Mouse (Mus musculus): ENCODE data around the gene Apbb2. TPM values are rescaled to one million over a fixed set of nuclear protein-coding genes. Genes with fewer than 3 reads are reported as not detected.

Apbb2 gene
- polyA plus RNA-seq, 1 experiment = 1.2 TPM

GRCm38 (mm10) chr5:66298856-66299255 lies 319.7 kb downstream of the Apbb2 start:
- no peak overlapping the region for H3K4me3 ChIP-seq (ENCODE audit: control insufficient read depth, low read depth, low read length)
- TF ChIP-seq POLR2A (IDR thresholded peaks at IDR 0.05; ENCODE audit: control insufficient read depth, low read depth, low read length) (no peak), CTCF (IDR thresholded peaks at IDR 0.05; ENCODE audit: control insufficient read depth, insufficient read depth, insufficient replicate concordance, low read depth, low read length) (no peak)
- H3K4me1 ChIP-seq (ENCODE audit: control insufficient read depth, insufficient read depth, low read length) = no peaks in the 10 kb centered on the region
- no peaks in the 10 kb centered on the region for H3K36me3 ChIP-seq (ENCODE audit: control insufficient read depth, insufficient read depth, low read length)
- no peak overlapping the region for H3K27ac ChIP-seq (ENCODE audit: control insufficient read depth, insufficient read depth, low read depth, low read length)
- no peaks in the 10 kb centered on the region for H3K27me3 ChIP-seq (ENCODE audit: control insufficient read depth, insufficient read depth, low read length)

- no peak overlapping the region for H3K4me3 ChIP-seq (ENCODE audit: control insufficient read depth, low read depth, low read length)
- TF ChIP-seq POLR2A (IDR thresholded peaks at IDR 0.05; ENCODE audit: control insufficient read depth, low read depth, low read length) (no peak), CTCF (IDR thresholded peaks at IDR 0.05; ENCODE audit: control insufficient read depth, insufficient read depth, insufficient replicate concordance, low read depth, low read length) (no peak)
- H3K4me1 ChIP-seq (ENCODE audit: control insufficient read depth, insufficient read depth, low read length) = no peaks in the 10 kb centered on the region
- H3K27ac ChIP-seq (ENCODE audit: control insufficient read depth, insufficient read depth, low read depth, low read length) = no peak overlapping the region
- H3K27me3 ChIP-seq (ENCODE audit: control insufficient read depth, insufficient read depth, low read length) = no peaks in the 10 kb centered on the region
- H3K36me3 ChIP-seq (ENCODE audit: control insufficient read depth, insufficient read depth, low read length) = no peaks in the 10 kb centered on the region
These were observed 322.5 kb downstream of the Apbb2 start for GRCm38 (mm10) chr5:66296116-66296515.

- Histone ChIP-seq H3K27me3 (ENCODE audit: control insufficient read depth, insufficient read depth, low read length) (no peaks in the 10 kb centered on the region), H3K27ac (ENCODE audit: control insufficient read depth, insufficient read depth, low read depth, low read length) (no peak overlapping the region), H3K4me3 (ENCODE audit: control insufficient read depth, low read depth, low read length) (no peak overlapping the region), H3K36me3 (ENCODE audit: control insufficient read depth, insufficient read depth, low read length) (no peaks in the 10 kb centered on the region), H3K4me1 (ENCODE audit: control insufficient read depth, insufficient read depth, low read length) (no peaks in the 10 kb centered on the region)
- TF ChIP-seq CTCF (IDR thresholded peaks at IDR 0.05; ENCODE audit: control insufficient read depth, insufficient read depth, insufficient replicate concordance, low read depth, low read length) (no peak), POLR2A (IDR thresholded peaks at IDR 0.05; ENCODE audit: control insufficient read depth, low read depth, low read length) (no peak)
These were observed 323.6 kb downstream of the Apbb2 start for GRCm38 (mm10) chr5:66294952-66295351.

DNA sequence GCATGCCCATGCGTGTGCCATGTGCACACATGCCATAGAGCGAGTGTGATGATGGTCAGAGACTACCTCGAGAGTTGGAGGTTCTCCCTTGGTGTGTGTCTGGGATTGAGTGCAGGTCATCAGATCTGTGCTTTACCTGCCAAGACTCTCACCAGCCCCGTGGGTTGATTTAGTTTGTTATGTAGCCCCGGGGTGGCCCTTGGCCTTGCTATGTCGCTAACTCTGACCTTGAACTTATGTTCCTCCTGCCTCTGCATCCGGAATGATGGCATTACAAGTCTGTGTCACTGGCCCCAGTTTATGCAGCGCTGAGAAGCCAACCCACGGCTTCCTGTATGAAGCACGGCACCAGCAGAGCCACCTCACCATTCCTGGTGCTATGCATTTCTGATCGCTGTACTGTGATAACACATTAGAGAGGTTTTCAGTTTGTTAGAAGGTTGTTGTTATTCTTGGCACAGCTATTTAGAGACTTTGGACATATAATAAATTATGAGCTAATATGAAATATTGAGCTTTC lies 324.4 kb downstream of the Apbb2 start:
- Histone ChIP-seq H3K4me1 (ENCODE audit: control insufficient read depth, insufficient read depth, low read length) (no peaks in the 10 kb centered on the region), H3K27ac (ENCODE audit: control insufficient read depth, insufficient read depth, low read depth, low read length) (no peak overlapping the region), H3K27me3 (ENCODE audit: control insufficient read depth, insufficient read depth, low read length) (no peaks in the 10 kb centered on the region), H3K36me3 (ENCODE audit: control insufficient read depth, insufficient read depth, low read length) (no peaks in the 10 kb centered on the region), H3K4me3 (ENCODE audit: control insufficient read depth, low read depth, low read length) (no peak overlapping the region)
- TF ChIP-seq POLR2A (IDR thresholded peaks at IDR 0.05; ENCODE audit: control insufficient read depth, low read depth, low read length) (no peak), CTCF (IDR thresholded peaks at IDR 0.05; ENCODE audit: control insufficient read depth, insufficient read depth, insufficient replicate concordance, low read depth, low read length) (no peak)

DNA sequence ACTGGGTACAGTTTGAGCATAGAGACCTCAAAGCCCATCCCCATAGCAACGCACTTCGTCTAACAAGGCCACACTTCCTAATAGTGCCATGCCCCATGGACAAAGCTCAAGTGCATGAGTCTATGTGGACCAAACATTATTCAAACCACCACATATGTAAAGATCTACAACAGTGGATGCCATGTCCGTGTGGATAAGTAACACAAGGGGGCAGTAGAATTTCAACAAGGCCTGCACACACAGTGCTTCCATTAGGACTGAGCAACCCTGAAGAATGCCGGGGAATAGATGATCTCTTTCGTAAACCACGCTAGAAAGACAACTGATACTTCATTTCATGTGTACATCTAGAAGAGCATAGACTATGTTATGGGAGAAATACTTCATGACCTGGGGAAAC lies 337.8 kb downstream of the Apbb2 start:
- Histone ChIP-seq H3K27ac (ENCODE audit: control insufficient read depth, insufficient read depth, low read depth, low read length) (no peak overlapping the region), H3K4me3 (ENCODE audit: control insufficient read depth, low read depth, low read length) (no peak overlapping the region), H3K36me3 (ENCODE audit: control insufficient read depth, insufficient read depth, low read length) (no peaks in the 10 kb centered on the region; the same call in 1 of the 2 replicates), H3K4me1 (ENCODE audit: control insufficient read depth, insufficient read depth, low read length) (no peaks in the 10 kb centered on the region), H3K27me3 (ENCODE audit: control insufficient read depth, insufficient read depth, low read length) (no peaks in the 10 kb centered on the region)
- TF ChIP-seq POLR2A (IDR thresholded peaks at IDR 0.05; ENCODE audit: control insufficient read depth, low read depth, low read length) = no peak
- TF ChIP-seq CTCF (IDR thresholded peaks at IDR 0.05; ENCODE audit: control insufficient read depth, insufficient read depth, insufficient replicate concordance, low read depth, low read length) = no peak

GRCm38 (mm10) chr5:66279650-66280049 lies 338.9 kb downstream of the Apbb2 start:
- H3K36me3 ChIP-seq (ENCODE audit: control insufficient read depth, insufficient read depth, low read length) = no peaks in the 10 kb centered on the region; the same call in 1 of the 2 replicates
- no peak overlapping the region for H3K27ac ChIP-seq (ENCODE audit: control insufficient read depth, insufficient read depth, low read depth, low read length)
- no peaks in the 10 kb centered on the region for H3K4me1 ChIP-seq (ENCODE audit: control insufficient read depth, insufficient read depth, low read length)
- no peaks in the 10 kb centered on the region for H3K27me3 ChIP-seq (ENCODE audit: control insufficient read depth, insufficient read depth, low read length)
- TF ChIP-seq CTCF (IDR thresholded peaks at IDR 0.05; ENCODE audit: control insufficient read depth, insufficient read depth, insufficient replicate concordance, low read depth, low read length) = no peak
- no peak for TF ChIP-seq POLR2A (IDR thresholded peaks at IDR 0.05; ENCODE audit: control insufficient read depth, low read depth, low read length)
- H3K4me3 ChIP-seq (ENCODE audit: control insufficient read depth, low read depth, low read length) = no peak overlapping the region

DNA sequence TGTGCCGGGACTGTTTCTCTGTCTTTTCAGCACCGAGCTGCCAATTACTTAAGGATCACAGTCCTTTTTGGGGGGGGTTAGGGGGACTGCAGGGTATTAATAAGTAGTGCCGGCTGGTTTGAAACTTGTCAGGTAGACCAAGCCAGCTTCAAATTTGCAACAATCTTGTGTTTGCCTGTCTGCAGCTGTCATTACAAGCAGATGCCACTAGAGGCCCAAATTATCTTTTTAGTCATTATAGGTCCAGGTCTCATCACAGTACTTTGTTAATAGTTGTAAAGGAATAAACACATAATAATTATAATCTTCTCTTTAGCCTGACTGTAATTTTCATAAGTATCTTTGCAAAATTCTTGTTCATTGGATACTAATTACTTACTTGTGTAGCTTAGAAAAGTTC lies 344.2 kb downstream of the Apbb2 start:
- Histone ChIP-seq H3K36me3 (ENCODE audit: control insufficient read depth, insufficient read depth, low read length) (no peaks in the 10 kb centered on the region), H3K27me3 (ENCODE audit: control insufficient read depth, insufficient read depth, low read length) (no peaks in the 10 kb centered on the region), H3K4me3 (ENCODE audit: control insufficient read depth, low read depth, low read length) (no peak overlapping the region), H3K4me1 (ENCODE audit: control insufficient read depth, insufficient read depth, low read length) (no peaks in the 10 kb centered on the region), H3K27ac (ENCODE audit: control insufficient read depth, insufficient read depth, low read depth, low read length) (no peak overlapping the region)
- TF ChIP-seq POLR2A (IDR thresholded peaks at IDR 0.05; ENCODE audit: control insufficient read depth, low read depth, low read length) (no peak), CTCF (IDR thresholded peaks at IDR 0.05; ENCODE audit: control insufficient read depth, insufficient read depth, insufficient replicate concordance, low read depth, low read length) (no peak)

GRCm38 (mm10) chr5:66271141-66271540 lies 347.4 kb downstream of the Apbb2 start:
- Histone ChIP-seq H3K4me1 (ENCODE audit: control insufficient read depth, insufficient read depth, low read length) (no peaks in the 10 kb centered on the region), H3K4me3 (ENCODE audit: control insufficient read depth, low read depth, low read length) (no peak overlapping the region), H3K27me3 (ENCODE audit: control insufficient read depth, insufficient read depth, low read length) (no peaks in the 10 kb centered on the region), H3K27ac (ENCODE audit: control insufficient read depth, insufficient read depth, low read depth, low read length) (no peak overlapping the region), H3K36me3 (ENCODE audit: control insufficient read depth, insufficient read depth, low read length) (no peaks in the 10 kb centered on the region)
- TF ChIP-seq POLR2A (IDR thresholded peaks at IDR 0.05; ENCODE audit: control insufficient read depth, low read depth, low read length) = no peak
- no peak for TF ChIP-seq CTCF (IDR thresholded peaks at IDR 0.05; ENCODE audit: control insufficient read depth, insufficient read depth, insufficient replicate concordance, low read depth, low read length)
